Mouse (Mus musculus): ENCODE measurements around the gene Mamdc4.

The Mamdc4 gene

DNA sequence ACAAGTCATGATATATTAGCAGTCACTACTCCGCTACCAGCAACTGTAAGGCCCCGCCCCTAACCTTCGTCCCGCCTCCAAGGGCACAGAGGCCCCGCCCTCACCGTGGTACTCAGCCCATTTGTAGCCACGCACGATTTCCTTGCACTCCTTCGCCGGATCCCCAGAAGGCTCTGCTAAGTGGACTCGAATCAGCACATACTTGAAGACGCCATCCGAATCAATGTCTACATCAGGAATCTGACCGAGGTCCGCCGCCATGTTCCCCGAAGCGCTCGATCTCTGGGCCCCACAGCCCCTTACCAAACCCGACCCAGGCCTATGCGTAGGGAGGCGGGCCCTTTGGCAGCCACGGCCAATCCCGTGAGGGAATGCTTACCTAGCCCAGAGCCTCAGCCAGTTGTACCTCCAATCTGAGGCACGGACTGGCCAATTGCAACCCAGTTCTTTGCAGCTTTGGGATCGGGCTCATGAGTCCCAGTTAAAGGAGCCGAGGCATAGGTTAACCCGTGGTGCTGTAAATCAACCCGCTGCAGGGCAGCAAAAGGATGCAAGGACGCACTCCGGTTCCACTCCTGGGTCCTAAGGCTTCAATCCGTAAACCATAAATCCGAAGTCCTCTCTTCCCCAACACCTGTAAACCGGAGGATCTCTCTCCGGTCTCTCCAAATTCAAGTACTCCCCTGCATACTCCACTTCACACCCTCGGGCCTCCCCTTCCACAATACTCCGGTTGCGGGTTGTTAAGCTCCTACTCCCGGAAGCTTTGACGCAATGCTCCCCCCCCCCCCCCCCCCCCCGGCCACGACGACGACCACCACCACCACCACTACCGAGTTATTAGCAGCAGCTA, at the start of gene Mamdc4, which contains the start of gene Phpt1:
Gene Mamdc4, minus strand, starts transcription at position 267 of the 853 bp plus-strand sequence.
Gene Phpt1, minus strand, starts transcription at position 646 of the 853 bp plus-strand sequence.
- peak; percentile 94 for DNase-seq

DNA sequence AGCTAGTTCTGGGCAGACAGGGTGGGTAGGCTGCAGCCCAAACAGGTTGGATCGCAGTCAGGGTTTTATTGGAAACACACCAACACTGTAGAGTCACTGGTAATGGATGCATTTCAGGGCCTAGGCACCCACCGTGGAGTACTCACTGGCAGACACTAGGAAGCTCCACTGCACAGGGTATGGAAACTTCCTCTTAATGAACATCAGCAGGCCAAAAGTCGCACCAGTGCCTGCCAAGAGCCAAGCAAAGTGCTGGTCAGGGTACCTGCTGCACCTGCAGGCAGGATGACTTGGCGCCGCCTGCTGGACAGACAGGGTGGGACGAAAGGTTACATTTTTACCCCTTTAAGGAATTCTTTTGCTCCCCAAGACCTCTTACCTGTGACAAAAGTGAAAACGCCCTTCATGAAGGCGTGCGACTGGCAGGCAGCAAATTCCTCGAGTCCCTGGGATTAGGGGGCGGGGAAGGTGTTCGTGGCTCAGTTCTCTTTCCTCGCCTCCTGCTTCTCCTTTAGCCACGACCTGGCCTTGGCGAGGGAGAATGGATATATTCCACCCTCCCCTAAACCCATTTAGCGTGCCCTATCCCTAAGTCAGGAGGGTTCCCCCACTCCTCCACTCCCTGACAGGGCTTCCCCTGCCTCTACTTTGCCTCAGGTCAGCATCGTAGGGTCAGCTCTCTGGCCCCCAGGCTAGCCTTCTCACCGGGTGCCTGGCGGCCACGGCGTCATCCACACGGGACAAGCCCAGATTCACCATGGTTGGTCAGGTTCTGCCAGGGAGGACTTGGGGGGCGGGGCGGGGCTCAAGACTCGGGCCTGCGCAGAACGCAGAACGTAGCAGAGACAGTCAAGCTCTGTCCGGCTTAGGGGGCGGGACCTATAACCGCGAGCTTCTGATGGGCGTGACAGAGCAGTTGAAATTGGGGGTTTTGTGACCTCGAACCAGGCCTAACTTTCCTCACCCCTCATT, 46.9 kb upstream of the Mamdc4 start, which contains the start of gene Tmem141:
Gene Tmem141, minus strand, starts transcription at position 777 of the 972 bp plus-strand sequence.
- peak; percentile 89 for DNase-seq

DNA sequence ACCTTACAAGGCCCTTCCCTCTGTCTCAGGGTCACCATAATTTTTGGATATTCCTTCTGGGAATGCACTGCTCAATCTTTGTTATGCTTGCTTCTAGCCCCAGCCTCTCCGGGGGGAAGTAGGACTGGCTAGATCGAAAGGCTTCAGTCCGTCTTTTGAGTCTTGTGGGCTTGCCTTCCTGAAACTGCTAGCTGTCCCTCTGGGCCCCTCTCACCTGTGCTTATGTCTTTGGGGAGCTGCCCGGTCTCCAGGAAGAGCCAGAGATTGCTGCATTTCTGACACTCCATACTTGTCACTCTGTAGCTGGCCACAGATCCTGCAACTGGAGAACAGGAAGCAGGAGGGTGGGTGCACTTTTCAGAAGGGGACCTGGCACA, 46.2 kb upstream of the Mamdc4 start:
- no peak for DNase-seq

DNA sequence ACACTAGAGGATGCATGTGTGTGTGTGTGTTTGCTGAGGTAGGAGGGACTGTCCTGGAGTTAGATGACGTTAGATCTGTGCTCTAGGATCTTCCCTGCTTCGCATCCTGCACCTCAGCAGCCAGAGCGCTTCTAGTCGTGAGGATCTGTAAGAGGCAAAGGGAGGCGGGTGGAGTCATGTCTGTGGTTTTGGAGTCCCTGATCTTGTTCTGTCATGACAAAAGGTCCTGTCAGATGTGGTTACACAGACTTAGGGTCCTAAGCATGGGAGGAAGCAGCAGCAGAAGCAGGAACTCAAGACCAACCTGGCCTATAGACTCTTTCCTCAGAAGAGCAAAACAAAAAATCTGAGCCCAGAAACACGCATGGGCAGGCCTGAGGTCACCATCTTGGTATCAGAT, 45.7 kb upstream of the Mamdc4 start:
- DNase-seq: peak; percentile 10

DNA sequence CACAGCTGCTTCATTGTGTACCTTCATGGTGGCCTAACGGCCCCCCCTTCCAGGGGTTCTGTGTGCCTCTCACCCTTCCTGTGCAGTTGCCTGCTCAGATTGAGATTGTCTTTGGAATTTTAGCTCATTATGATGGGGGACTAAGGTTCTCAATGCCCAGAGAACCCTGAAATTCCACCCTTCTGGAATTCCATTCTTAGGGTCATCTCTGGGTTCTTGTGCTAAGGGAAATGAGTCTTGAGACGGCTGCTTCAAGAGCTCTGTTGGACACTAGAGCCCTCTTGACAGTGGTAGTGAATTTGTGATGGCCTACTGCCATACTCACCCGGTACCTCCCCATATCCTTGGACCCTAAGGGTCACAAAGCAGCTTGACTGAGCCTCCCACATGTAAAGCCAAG, 42.9 kb upstream of the Mamdc4 start, which contains the start of gene Ccdc183:
Gene Ccdc183, minus strand, starts transcription at position 101 of the 400 bp plus-strand sequence.
- no peak for DNase-seq

DNA sequence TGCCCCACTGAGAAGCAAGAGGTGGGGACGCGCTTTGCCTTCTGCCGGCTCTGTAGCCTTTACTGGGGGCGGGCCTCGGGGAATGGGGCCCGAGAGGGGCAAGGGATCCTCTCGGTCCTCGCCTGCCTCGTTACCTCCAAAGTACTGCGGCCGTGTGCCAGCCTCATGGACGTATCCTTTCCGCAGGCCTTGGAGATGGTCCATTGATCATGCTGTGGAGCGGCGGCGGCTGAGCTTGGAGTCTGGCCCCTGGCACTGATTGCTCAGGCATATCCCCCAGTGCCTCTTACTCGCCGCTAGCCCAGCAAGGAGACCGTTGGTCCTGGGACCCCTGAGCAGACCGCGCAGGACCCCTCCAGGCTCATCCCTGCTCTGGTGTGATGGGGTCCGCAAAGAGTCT, 41.8 kb upstream of the Mamdc4 start:
- DNase-seq: no peak

DNA sequence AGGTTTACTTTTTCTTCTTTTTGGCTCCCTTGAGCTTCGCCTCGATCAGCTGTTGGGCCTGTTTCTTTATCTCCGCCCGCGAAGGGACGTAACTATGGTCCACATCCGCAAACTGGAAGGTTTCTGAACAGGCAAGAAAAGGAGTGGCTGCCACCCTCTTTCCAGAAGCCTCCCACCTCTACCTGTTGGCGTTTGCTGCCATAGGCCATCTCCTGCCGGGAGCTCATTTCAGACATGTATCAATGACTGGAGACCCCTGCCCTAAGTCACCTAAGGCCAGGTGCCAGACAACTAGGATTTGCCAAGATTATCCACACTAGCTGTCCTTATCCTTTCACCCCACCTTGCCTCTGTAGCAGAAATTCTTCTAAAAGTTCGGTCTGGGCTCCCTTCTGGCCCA, 34.0 kb upstream of the Mamdc4 start:
- DNase-seq: no peak

DNA sequence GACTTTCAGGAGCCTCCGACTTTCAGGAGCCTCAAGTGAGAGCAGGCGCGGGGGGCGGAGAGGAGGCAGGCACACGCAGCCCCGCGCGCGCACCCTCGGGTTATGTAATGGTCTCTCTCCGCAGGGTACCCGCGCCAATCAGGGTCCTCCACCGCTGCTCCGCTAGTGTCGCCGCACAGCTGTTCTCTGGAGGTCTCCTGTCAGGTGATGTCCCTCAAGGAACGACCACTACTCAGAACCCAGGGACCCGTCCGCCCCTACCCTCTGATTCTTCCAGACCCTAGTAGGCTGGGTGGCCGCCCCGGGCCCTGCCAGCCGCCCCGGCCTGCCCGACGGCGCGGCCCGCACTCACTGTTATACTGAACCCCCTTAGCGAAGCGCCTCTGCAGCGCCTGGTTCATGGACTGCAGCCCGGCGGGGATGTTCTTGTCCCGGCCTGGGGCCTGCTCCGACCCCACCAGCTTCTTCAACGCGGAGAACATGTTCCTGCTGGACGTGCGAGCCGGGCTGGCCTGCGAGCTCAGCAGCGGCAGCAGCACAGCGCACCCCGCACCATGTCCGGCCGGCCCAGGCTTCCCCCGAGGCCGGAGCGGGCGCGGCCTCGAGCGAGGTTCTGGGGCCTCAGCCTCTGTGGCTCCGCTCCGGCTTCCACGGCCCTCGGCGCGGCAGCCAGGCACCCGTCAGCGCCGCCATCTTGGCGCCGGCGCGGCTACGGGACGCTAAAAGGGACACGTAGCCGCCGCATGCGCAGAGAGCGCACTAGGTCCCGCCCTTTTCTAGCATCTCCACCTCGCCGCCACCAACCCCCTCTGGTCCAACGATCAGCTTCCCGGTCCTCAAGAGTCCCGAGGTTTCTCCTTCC, 33.3 kb upstream of the Mamdc4 start, which contains the start of gene Rabl6:
Gene Rabl6, minus strand, starts transcription at position 761 of the 862 bp plus-strand sequence.
- peak; percentile 90 for DNase-seq

DNA sequence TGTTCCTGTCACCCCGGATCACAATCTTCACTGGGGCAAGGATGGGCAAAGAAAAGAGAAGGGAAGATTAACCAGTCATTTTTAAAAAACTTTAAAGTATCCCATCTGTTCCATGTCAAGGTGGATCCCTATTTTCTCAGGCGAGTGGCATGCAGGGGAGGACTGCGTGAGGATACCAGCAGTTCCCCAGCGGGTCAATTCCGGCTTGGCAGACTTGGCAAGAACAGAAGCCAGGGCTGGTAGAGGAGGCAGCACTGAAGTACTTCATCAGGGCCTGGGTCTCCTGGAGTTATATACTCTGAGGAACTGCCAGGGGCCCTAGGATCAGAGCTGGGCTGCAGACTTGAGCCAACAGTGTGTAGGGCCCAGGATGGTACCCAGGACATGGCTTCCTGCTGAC, 27.9 kb upstream of the Mamdc4 start:
- no peak for DNase-seq

DNA sequence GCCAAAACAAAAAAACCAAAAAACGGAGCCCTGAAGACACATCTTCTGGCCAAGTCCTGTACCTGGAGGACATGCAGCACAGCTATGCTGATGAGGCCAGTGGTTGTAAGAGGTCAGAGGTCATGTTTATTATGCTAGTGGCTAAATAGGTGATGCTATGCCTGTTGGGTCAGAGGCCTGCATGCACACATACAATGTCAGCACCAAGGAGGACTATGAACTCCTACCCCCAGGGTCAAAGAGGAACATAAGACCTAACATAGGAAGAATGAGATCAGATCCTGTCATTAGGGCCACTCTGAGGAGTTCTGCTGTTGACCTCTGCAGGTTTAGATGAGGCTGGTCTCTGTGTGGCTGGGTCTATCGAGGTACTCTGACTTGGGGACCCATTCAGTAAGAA, 25.4 kb upstream of the Mamdc4 start:
- DNase-seq: no peak

DNA sequence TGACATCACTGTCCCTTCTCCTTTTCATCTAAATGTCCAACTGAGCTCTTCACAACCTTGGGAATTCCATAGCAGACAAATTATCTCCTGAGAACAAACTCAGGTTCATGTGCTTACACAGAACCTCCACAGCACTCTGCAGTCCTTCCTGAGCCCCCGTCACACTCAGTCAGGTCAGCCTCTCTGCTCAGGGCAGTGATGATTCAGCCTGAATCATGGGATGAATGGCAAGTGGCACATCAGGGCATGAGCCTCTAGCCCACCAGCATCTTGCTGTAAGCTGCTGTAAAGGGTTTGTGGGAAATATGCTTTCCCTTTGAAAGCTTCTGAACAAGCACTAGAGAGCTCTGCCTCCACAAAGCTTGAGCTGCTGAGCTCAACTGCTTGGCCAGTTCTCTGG, 24.1 kb upstream of the Mamdc4 start:
- no peak for DNase-seq

DNA sequence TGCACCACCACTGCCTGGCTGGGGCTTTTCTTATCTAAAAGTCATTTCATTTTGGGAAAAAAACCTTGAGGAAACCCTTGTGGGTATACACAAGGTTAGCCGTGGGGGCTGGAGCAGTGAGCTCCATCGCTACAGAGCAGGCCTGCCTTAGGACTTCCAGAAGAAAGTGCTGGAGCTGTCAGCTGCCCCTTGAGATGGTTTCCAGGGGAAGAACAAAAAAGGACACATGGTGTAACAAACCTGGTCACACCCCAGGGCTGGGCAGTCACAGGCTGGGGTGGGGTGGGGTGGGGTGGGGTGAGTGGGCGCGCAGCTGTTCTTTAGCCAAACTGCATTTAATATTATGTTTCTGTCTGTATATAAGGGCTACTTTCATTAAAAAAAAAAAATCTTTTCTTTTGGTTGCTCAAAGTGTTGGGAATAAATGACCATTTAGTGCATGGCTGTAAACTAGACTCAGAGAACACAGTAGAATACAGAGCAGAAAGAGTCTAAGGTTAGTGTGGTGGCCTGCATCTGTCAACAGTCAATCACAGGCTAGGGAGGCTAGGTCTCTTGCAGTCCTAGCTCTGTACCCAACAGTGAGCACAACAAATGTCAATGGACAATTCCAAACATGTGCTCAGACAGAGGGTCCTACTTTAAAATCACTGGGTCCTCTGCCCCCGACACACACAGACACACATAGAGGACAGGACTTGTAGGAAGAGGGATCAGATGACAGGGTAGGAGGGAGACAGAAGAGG, 22.3 kb upstream of the Mamdc4 start:
- no peak for DNase-seq

DNA sequence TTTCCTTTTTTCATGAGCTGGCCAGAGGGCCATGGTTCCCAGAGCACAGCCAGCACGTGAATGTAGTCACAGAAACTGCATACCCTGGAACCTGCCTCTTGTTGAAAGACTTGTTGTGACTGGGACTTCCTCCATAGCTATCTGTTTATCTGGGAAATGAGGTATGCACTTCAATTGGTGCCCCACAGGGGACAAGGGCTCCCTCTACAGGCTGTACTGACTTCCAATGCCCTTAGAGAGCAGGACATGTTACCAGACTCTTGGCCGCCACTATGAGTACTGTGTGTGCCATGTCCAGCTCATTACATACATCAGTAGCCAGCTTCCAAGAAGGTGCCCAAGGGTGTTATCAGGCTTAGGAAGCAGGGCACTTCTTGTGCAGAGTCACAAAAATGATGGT, 17.2 kb upstream of the Mamdc4 start:
- peak; percentile 53 for DNase-seq

DNA sequence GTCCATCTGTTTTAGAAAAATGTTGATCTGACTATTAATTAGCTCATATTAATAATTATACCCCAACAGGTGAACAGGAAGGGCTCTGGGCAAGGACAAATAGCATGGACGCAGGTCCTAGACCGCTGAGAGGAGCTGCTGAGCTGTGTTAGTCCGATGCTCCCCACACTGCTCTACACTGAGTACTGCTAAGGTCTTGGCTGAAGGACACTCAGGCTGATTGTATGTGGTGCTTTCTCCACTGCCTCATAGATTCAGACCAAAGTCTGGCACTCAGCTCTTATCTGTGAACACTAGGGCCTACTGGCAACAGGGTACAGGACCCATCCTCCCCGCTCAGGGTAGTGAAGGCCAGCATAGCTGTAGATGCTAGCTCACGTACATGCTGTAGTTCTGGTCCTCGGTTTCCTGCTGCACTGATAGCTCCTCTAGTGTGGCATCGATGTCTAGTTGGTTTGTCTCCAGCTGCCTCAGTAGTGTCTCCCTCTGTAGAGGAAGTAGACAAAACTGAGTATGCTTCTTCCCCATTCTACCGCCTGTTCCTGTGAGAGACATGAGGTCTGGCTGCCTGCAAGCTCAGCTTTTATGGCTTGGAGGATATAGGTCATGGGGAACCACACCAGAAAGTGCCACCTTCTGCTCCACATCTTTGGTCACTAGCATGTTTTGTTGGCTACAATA, 13.7 kb upstream of the Mamdc4 start:
- no peak for DNase-seq

DNA sequence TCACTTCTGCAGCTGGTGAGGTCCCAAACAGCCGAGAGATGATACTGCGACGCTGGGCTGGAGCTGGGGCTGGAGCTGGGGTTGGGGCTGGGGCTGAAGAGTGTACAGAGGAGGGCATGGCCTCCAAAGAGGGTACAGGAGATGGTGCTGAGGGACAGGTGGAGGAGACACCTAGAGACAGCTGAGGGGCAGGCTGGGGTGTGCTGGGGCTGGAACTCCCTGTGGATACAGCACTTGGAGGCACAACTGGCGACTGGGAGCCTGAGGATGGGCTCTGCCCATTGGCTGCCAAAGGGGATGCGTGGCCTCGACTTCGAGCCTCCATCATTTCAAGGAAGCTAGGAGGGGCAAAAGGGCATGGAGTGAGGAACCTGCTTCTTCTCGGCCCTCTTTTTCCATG, 12.6 kb upstream of the Mamdc4 start:
- DNase-seq: no peak

DNA sequence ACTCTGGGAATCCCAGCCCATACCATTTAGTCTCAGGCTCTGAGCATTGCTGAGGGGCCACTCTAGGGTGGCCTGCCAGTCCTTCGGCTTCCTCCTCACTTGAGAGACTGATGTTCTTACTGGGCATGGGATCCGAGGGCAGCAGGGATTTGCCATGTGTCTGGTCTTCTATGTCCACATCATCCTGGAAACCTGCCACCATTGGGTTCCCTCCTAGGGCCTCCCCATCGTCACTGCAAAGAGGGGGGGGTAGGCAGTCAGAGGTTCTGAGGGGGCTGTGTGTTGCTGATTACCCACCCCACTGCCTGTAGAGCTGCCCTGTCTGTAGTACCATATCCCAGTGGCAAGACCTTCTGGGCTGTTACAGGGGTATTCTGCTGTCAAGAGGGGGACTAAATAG, 11.0 kb upstream of the Mamdc4 start:
- DNase-seq: peak; percentile 37

DNA sequence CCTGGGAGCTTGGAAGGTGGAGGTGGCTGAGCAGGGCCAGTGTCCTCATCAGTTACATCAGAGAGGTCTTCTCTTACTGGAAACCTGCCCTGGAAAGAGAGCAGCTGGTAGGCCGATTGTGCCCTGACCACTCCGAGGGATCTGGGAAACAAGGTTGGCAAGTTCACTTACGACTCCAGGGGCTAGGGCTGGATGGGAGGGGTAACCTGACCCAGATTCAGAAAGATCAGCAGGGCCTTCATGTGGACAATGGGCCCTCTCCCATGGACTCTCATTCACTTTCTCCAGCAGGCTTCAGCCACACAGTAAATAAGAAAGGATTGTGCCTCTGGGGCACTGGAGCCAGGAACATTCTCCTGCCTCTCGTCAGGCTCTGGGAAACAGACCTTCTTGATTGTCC, 10.2 kb upstream of the Mamdc4 start:
- DNase-seq: peak; percentile 32

DNA sequence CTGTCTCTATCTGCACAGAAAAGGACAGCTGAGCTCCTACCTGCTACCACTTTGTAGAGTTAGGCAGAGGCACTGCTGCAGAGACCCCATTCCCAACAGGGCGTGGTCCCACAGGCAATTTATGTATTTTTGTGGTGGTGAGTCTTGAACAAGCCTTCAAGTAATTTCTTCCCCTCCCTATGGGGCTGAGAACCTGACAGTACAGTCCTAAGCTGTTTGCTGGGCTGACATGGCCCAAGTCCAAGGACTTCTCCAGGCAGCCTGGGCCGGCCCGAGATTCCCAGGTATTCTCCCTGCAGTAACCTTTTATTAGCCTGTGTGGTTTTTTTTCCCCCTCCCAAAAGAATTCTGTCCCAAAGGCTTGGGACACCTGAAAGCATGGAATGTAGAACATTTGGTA, 9.5 kb upstream of the Mamdc4 start:
- DNase-seq: peak; percentile 53

DNA sequence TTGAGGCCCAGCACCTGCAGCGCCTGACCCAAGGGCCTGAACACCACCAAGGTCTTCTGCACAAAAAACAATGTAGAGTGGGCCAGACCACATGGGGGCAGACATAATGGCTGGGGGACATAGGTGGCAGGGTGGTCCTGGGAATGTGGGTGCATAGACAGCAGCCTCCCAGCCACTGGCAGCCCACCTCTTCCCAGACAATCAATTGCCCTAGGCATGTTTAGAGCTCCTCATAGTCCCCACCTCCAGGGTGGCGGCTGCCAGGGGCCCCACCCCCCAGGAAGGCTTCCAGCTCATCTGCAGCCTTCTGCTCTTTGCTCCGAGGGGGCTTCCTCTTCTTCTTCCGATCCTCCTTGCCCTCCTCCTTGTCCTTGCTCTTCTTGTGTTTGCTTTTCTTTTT, 8.9 kb upstream of the Mamdc4 start:
- DNase-seq: peak; percentile 42

DNA sequence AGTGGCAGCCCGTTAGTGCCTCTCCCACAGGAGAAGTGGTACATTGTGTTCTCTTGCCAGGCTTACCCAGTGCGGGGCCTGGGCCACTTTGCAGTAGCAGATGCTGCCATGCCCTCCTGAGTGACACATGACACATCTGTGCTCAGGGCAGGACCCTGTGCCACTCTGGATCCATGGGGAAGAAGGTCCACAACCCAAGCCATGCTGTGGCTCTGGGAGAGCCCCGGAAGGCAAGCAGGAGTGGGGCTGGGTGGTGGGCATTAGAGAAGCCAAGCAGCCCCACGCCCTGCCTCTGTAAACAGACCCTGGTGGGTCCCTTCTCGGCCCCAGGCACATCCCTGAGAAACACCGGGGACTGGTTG, 8.5 kb upstream of the Mamdc4 start:
- DNase-seq: peak; percentile 51

DNA sequence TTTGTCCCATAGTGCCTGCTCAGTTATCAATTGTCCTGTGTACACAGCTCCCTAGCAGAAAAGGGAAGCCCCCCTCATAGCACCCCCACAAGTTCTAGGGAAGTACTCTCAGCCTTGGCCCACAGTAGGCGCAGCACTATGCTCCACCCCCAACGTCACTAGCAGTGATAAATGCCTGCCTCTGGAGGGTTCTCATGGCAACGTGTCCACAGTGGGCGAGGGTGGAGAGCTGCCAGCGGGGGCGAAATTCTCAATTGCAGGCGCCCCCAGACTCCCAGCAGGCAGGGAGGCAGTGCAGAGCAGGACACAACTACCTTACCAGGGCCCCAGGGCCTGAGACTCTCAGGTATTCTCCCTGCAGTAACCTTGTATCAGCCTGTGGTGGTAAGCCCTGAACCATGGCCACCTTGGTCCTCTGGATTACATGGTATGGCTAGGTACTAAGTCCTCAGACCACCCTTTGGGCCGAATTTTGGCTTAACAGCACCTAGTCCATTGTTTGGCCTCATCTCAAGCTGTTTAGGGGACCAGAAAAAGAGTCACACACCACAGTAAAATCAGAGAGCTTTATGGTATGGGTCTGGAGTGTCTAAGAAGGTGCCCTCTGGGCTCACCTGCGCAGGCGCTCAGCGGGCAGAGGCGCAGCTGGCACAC, 7.9 kb upstream of the Mamdc4 start:
- peak; percentile 68 for DNase-seq
